Mouse (Mus musculus) Muller cell, postnatal 12 days (primary cell): ENCODE results near the gene Dnah6.

Source experiments
- DNase-seq: peaks from one replicate; pipeline ENCODE4 v3.0.0-alpha.2; 2015; ENCODE audit errors: inconsistent ontology term

The Dnah6 gene

DNA sequence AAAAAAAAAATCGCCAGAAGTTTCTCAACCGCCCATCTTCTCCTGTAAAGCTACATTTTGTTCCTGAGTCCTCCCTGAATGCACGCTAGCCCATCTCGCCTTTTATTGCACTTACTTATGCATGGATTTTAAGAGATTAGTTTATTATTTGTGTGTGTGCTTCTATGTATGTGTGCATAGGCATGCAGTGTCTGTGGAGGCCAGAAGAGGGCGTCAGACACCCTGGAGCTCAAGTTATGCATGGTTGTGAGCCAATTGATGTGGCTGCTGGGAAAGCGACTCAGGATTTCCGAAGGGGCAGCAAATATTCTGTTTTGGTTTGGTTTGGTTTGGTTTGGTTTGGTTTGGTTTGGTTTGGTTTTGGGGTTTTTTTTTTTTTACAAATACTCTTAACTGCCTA is 78.0 kb downstream of the Dnah6 start:
- DNase-seq = no peak

DNA sequence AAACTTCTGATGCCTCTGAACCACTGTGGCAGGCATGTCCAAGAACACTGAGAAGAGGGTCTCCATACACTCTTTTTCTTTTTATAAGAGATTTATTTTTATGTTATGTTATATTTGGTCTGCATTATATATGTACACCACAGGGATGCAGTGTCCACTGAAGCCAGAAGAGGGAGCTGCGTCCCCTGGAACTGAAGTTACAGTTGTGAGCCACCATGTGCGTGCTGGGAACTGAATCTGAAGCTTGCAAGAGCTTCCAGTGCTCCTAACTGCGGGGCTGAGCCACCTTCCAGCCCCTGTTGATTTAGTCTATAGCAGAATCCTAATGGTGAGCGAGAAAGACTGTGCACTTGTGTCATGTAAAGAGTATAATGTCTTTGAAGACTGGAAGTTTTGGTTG is 78.7 kb downstream of the Dnah6 start:
- DNase-seq = no peak

DNA sequence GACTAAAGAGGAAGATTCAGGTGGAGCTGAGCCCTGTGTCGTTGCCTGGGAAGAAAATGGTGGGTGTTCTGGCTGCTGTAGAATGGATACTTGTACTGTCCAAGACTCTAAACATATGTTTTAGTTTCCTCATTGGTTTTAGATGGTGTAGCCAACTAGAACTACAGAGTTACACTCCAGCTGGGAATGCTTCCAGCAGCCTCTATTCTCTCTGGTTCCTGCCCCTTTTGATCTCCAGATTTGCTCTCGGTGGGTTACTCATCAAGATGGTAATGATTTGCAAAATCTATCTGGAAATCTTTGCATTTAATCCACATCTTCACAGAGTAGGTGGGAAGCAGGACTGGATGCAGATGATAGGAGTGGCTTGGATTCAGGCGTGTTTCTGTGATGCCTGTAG is 80.6 kb downstream of the Dnah6 start:
- DNase-seq = no peak

DNA sequence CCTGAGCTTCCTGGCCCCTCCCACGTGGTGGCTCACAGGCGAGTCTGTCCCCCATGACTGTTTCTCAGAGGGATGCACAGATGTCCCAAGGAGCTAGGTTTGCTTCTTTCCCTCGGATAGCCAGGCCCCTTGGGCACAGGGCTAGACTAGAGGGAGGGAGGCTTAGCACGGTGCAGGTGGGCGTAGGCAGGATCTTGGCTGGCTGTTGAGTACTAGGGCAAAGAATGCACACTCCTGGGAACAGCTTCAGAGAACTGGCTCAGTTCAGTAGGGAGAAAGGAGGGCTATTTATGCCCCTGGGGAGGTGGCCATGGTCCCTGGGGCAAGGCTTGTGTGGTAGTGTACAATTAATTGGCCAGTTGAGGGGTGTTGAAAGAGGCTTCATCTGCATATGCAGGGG is 88.7 kb downstream of the Dnah6 start:
- no peak for DNase-seq

DNA sequence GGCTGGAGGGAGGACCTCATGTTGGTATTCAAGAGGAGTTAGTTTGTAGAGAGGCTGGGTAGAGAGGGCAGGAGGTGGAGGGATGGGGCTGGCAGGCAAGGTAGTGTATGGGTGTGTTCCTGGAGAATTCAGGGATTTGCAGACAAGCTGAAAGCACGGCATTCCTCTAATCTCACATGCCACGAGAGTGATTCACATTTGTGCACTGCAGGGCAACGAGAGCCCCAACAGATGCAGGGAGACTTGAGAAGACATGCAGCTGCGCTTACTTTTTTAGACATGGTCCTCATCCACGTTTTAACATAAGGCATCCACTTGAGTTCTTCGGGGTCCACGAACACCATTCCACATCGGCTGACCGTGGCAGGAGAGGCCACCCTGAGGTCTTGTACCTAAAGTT is 93.9 kb downstream of the Dnah6 start:
- DNase-seq = no peak

DNA sequence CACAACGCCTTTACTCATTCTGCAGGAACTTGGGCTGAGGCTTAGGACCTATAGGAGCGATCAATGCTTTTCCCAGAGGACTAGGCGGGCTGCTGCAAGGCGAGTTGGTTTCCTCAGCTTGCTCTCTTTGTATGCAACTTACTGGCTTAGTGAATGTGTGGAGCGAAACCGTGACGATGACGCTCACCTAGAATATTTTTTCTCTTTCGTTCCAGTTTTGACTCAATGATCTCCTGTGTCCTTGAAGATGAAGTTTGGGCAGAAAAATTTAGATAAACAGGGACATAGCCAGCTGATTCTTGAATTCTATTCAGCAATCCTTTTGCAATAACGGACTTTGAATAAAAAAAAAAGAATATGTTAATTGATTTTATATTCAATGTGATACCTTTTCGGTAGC is 101.1 kb downstream of the Dnah6 start:
- no peak for DNase-seq

DNA sequence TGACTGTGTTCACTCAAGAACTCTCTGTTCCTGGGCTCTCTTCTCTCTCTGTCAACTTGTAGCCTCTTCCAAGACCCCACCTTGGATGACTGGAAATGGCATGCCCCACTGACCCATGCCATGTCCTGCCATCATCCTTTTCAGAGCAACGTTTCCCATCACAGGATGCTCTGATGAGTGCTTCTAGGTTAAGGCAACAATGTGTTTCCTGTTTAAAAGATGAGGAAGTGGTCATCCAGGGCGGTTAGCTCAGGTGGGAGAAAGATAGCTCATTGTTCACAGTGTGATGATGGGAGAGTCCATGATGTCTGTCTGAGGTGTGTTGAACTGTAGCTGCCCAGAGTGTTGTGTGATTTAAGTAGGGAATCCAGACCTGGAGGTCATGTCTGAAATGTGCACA is 107.6 kb downstream of the Dnah6 start:
- DNase-seq = no peak

DNA sequence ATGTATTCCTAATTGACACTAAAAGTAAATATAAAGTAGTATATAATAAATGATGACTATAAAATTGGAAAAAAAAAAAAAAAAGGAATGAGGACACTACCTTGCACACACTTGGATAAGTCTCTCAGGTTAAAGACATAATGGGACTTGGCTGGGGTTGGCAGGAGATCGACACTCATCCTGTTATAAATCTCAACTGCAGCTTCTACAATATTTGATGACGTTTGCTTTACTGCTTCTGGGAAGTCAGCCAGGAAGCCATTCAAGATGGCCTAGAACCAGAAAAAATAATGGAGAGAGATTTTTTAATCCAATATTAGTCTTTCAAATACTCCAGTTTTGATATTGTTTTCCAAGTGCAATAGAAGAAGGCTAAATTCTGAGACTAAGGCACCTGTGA is 108.1 kb downstream of the Dnah6 start:
- DNase-seq = no peak

DNA sequence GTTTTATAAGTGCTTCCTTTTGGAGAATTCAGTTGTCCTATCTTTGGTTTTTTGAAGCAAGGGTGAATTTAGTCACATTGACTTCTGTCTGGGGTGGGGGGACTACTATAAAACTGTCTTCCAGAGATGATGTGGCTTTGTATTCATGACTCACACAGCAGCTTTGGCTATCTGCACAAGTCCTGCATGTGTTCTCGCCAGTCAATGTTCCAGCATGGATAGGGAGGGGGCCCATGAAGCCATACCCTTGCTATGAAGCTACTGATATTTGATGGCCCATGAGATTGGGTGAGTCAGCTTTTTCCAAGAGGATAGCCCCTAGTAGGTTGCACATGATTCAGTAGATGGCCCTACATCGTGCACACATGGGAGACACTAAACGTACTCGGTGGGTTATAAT is 128.3 kb downstream of the Dnah6 start:
- DNase-seq = no peak

DNA sequence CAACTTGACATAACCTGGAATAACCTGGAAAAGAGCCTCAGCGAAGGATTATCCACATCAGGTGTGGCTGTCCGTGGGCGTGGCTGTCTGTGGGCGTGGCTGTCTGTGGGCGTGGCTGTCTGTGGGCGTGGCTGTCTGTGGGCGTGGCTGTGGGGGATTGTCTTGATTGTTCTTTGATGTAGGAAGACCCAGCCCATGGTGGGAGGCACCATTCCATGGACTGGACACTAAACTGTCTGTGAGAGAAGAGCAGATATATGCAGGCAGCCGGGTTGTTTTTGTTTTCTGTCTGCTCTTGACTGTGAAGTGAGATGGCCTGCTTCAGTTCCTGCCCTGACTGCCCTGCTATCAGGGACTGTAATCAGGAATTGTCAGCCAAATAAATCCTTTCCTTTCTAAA is 130.6 kb downstream of the Dnah6 start:
- DNase-seq = no peak

DNA sequence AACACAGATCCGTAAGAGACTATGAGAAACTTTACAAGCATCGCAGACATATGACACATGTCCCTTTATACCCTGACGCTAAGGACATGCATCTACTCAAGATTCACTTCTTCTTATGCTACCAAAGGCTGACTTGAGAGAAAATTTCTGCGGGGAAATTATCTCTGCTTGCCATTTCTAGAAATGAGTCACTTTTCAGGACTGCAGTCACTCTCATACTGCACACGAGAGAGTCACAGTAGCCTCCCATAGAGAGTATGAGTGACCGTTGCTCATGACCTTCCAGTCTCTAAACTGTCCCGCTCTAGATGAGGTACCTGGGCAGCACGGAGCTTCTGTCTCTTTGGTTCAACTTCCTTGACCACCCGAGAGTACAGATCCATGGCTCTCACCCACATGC is 138.9 kb downstream of the Dnah6 start:
- no peak for DNase-seq

DNA sequence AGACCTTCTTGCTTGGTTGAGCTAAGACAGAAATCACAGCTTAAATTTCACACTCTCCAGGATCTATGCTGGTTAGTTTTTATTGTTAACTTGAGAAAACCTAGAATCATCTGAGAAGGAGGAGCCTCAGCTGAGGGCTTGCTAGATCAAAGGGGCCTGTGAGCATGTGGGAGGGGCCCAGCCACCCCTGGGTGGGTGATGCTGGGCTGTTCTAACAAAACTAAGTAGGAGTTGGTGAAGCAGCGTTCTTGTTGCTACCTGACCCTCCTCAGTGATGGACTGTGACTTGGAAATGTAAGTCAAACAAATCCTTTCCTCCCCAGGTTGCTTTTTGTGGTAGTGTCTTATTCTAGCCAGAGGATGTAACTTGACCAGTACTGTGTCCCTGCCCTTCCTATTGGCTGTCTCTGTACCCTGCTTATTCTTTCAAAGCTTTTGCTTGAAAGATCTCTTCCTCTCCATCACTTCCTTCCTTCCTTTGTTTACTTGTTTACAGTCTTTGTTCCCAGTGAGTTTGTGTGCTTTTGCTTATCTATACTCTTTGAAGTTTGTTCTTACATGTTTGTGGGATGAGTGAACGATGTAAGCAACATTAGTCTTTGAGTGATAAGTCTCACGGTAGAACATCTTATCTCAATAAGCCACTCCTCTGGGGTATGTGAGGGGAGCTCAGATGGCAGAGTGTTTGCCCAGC is 149.2 kb downstream of the Dnah6 start:
- no peak for DNase-seq

DNA sequence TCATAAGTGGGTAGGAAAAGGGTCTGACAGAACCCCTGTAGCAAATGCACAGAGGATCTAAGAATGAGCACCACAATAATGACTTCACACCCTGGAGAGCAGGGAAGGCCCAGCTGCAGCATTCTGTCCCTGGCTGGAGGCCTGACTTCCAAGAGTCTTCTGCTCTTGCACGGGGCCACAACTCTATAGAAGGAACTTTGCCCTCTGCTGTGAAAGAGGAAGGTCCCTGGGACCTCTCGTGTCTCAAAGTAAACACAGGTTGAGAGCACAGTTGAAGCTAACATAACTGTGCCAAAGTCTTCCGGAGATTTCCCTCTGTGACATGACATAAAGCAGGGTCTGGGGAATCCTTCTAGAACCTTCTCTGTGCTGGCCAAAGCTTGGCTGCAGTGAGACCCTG is 150.2 kb downstream of the Dnah6 start:
- DNase-seq = no peak

DNA sequence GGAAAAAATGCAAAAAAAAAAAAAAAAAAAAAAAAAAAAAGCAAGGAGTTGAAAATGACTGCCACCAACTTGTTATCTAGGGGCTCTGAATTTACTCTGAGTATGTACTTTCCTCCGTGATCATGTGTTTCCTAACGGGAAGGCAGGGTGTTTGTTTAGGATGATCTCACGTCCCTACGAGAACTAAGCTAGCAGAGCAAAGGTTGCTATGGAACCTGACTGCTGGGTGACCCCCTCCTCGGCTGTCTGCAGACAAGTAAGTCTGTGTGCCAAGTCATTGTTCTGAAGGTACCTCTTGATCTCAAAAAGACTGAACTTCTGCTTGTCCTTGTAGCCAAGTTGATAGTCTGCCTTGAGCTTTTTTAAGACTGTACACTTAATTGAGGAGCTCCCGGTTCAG is 150.8 kb downstream of the Dnah6 start:
- DNase-seq = no peak

DNA sequence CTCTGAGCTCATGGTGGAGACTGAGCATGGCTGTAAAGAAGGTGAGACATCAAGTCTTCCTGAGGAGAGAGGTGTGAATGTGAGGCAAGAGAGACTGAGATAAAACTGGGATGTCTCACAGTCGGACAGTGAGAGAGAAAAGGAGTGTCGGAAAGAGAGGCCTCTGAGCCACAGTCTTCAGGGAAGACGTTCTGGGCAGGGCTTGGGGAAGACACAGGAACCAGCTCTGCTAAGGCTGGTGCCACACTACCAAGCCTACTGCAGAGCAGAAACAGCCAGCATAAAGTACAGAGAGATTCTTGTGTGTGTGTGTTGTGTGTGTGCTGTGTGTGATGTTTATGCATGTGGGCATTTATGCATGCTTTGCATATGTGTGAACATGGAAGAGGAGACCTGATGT is 156.9 kb downstream of the Dnah6 start:
- DNase-seq = no peak

DNA sequence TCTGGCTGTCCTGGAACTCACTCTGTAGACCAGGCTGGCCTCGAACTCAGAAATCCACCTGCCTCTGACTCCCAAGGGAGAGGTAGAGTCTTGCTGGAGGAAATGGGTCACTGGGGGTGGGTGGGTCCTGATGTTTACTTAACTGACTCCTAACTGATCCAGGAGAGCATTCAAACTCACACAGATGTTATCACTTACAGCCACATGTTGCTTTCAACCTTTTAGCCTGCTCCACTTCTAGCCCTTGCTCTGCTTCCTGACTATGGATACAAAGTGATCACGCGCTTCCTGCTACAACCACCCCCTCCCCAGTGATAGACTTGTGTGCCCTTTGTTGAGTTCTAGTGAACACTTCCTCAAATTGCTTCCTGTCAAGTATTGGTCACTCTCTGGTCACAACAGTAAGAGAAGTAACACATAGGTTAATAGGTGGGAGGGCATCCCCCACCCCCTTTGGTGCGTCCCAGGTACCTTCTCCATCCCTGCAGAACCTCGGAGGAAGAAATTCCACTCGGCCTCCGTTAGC is 161.8 kb downstream of the Dnah6 start:
- DNase-seq = no peak

DNA sequence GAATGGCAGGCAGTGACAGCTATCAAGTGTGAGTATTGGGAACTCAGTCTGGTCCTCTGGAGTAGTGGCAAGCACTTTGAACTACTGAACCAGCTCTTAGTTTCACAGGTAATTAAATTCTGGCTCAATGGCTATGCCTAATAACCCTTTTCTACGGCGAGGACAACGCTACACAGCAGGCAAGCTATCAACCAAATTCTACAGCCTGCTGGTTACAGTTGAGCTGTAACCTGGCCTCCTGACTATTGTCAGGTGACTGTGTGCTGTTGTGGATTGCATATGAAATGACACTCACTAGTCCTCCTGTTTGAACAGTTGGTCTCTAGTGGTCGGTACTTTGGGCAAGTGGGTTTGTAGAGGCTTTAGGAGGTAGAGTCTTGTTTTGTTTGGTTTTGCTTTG is 162.3 kb downstream of the Dnah6 start:
- no peak for DNase-seq

DNA sequence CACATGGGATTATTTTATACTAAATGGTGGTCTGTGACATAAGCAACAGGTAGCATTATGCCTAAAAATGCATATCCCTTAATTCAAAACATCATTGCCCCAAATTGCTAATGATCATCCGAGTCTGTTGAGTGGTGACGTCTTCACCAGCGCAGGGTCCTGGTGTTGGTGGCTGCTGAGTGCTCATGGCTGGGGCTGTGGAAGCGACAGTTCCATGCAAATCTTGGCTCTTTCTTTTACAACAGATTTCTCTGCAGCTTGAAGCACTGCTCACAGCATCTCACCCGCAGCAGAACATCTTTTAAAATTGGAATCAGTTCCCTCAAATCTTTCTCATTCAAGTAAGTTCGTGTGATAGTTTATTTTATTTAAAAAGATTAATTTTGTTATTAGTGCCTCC is 166.1 kb downstream of the Dnah6 start:
- no peak for DNase-seq

DNA sequence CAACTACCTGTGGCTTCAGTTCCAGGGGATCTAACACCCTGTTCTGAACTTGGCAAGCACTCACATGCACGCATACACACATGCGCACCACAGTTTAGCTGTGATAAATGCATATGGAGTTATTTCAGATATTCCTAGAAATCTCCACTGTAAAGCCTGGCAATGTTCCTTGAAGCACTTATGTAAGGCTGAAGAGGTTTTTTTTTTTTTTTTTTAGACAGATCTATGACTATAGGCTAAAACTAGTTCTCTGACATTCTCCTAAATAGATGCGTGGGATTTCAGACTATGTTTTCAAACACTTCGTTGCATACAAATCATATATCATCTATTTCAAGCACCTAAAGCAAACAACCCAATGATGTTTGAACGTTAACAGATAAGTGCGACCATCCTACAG is 166.6 kb downstream of the Dnah6 start:
- DNase-seq = no peak

DNA sequence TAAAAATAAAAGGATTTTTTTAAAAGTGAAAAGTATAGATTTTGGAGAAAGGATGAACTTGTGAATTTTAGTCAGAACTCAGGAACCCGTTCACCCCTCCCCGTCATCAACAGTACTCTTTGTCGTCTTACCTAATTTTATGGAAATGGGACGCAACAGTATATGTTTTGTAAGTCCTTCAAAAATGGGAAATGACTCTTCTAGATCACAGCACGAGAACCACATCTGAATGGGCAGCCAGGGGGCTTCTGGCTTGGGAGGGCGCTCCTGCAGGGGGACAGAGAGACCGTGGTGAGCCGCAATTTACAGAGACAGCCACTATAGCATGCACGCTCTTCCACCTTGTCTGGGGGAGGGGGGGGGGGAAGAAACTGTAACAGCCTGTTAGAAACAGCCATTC is 167.9 kb downstream of the Dnah6 start:
- no peak for DNase-seq

DNA sequence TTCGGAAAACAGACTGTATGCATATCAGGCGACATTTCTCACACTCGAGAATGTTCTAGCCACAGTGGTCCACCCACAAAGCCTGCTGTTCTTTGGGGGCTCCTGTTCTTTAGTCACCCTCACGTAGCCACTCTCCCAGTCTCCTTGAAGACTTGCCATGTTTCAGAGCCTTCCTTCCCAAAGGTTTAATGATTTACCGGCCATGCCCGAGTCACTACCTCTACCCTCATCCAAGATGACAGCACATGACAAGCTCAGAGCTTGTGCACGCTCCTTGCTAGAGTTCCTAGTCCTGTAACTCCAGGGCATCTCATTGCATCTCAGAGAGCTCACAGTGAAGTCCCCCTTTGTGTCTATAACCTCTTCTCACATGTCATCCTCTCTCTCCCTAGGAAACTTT is 174.2 kb downstream of the Dnah6 start:
- DNase-seq = no peak

DNA sequence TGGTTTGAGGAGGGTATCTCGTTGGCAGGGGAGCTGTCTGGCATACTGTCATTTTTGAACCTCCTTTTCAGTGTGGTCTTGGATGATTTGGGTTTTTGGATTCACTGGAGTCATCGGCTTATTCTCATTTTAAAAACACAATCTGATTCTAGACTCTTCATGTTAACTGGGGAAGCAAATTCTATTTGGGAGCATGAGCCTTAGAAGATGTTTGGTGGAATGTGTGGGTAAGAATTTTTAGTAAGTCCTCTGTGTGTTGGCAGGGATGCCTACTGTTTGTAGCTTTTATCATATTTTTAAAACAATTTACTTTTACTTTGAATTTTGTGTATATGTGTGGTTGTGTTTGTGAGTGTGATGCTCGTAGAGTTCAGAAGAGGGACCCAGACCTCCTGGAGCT is 175.5 kb downstream of the Dnah6 start:
- DNase-seq = peak; percentile 17

DNA sequence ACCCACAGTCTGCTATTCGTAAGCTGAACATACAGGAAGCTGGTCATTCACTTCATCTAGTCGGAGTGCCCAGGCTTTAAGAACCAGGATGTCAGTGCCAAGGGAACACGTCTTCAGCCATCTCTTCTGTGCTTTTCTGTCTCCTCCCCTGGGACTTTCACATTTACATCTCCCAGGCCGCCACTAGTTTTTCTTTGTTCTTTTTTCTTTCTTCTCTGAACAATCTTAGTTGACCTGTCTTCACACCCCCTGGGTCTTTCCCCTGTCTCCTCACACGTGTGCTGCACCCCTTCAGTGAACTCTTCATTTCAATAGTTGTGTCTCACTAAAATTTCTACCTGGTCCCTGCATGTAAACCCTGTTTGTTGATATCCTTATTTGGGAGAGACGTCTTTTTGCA is 179.2 kb downstream of the Dnah6 start:
- DNase-seq = no peak

DNA sequence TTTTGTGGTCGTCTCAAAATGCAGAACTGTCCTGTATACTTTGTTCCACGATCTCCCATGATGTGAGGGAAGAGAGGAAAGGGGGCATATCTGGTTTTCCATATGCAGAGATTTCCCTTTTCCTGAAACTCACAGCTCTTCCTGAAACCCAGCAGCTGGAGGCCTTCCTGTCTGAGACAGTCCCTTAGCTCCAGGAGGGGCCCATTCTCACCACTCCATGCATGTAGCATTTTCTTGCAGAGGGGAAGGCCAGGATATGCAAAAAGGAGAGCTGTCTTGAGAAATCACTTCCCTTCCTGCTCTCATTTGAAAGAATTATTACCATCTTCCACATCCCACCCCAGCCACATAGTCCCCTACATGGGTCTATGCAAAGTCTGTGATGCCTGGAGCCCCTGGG is 183.2 kb downstream of the Dnah6 start:
- no peak for DNase-seq
